ENCODE assay signal across 8 mouse cellular contexts in the genomic region with DNA sequence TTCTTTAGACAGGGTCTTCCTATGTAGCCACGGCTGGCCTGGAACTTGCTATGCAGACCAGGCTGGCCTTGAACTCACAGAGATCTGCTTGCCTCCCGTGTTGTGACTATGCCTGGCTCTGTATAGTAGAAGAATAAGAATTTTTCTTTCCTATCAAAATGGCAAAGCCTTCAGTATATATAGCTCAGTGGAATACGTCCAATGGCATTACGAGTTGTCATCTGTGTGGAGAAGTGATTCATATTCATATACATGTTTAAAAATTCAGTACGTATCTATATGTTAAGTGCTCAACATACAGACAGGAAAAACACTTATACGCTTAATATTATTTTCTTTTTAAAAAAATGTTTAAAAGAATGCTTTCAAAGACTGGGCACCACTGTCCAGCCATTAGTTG. TPM values are rescaled to one million over a fixed set of nuclear protein-coding genes. Genes with fewer than 3 reads are reported as not detected.
DNase-seq lines count a peak whose midpoint lies in the region; ATAC-seq and TF ChIP-seq lines count a peak whose summit lies in the region.

No protein-coding gene starts in this region.

- peaks cover 17% of the 10 kb centered on the region for H3K36me3 ChIP-seq in limb, embryonic 11.5 days (ENCODE audit: control insufficient read depth, insufficient read depth, low read length)
- H3K36me3 ChIP-seq in stomach, embryonic 16.5 days (ENCODE audit: control insufficient read depth, insufficient read depth, low read length): peaks cover 16% of the 10 kb centered on the region

- TF ChIP-seq POLR2A in cerebellum, adult 2 months (IDR thresholded peaks at IDR 0.05; ENCODE audit: borderline replicate concordance, insufficient read depth, low read length): no peak

- DNase-seq in cerebellum, adult 2 months: no peak
- no peak for DNase-seq in cerebellum, adult 18-20 months
- peak; percentile 12 to 24 for DNase-seq in spleen, postnatal 10 days (ENCODE audit: low spot score in 2 of 2)
- DNase-seq in spleen, postnatal 4 days (ENCODE audit: low spot score in 2 of 2): no peak
- no peak for DNase-seq in limb, embryonic 11.5 days (ENCODE audit: low spot score)
- DNase-seq in cerebellum, adult 9-10 months: no peak

- TF ChIP-seq CTCF in cerebellum, adult 2 months (IDR thresholded peaks at IDR 0.05; ENCODE audit: borderline replicate concordance, insufficient read depth, low read depth, low read length): no peak

- H3K27ac ChIP-seq in cerebellum, adult 2 months (ENCODE audit: insufficient read depth, low read length): peak overlapping the region; percentile 100; the same call in 1 of the 2 replicates
- H3K27ac ChIP-seq in limb, embryonic 11.5 days (replicated peaks; ENCODE audit: low read depth, low read length): peak overlapping the region; percentile 95; the same call in 1 of the 2 replicates
- peak overlapping the region; percentile 100 for H3K27ac ChIP-seq in stomach, embryonic 16.5 days (ENCODE audit: low read length)

- peak overlapping the region; percentile 62 for H3K4me2 ChIP-seq in limb, embryonic 11.5 days (ENCODE audit: low read depth, severe bottlenecking)
- H3K4me2 ChIP-seq in stomach, embryonic 16.5 days (ENCODE audit: low read depth, low read length): peak overlapping the region; percentile 67

- peak overlapping the region; percentile 97 for H3K4me3 ChIP-seq in cerebellum, adult 2 months (replicated peaks; ENCODE audit: insufficient read depth, low read depth, low read length)
- H3K4me3 ChIP-seq in limb, embryonic 11.5 days (ENCODE audit: low read depth, low read length): peak overlapping the region; percentile 99
- H3K4me3 ChIP-seq in stomach, embryonic 16.5 days (replicated peaks; ENCODE audit: low read length): peak overlapping the region; percentile 84

- no peak for ATAC-seq in limb, embryonic 11.5 days (ENCODE audit: insufficient number of reproducible peaks, low FRiP score, low TSS enrichment, low read depth)
- no peak for ATAC-seq in stomach, embryonic 16.5 days (ENCODE audit: insufficient read depth, low FRiP score)
- no peak for ATAC-seq in granulocyte monocyte progenitor cell, adult 5-6 weeks (replicated peaks; ENCODE audit: poor library complexity, severe bottlenecking)

- H3K9me3 ChIP-seq in limb, embryonic 11.5 days (ENCODE audit: control insufficient read depth, low read length): no peaks in the 10 kb centered on the region
- H3K9me3 ChIP-seq in stomach, embryonic 16.5 days (replicated peaks; ENCODE audit: control insufficient read depth, low read length): no peaks in the 10 kb centered on the region

- peak overlapping the region; percentile 97 for H3K9ac ChIP-seq in limb, embryonic 11.5 days (ENCODE audit: low read length)
- peak overlapping the region; percentile 90 for H3K9ac ChIP-seq in stomach, embryonic 16.5 days (ENCODE audit: low read length)

- 70% methylated on average over 6 of the region's 6 CpGs for WGBS in cerebellum, adult 2 months
- WGBS in limb, embryonic 11.5 days: 83% methylated on average over 6 of the region's 6 CpGs
- WGBS in stomach, embryonic 16.5 days: 69% methylated on average over 6 of the region's 6 CpGs

- no peaks in the 10 kb centered on the region; the same call in 1 of the 2 replicates for H3K4me1 ChIP-seq in cerebellum, adult 2 months (ENCODE audit: control insufficient read depth, insufficient read depth, low read length)
- H3K4me1 ChIP-seq in limb, embryonic 11.5 days (ENCODE audit: control insufficient read depth, insufficient read depth, low read length): peaks cover 9% of the 10 kb centered on the region; the same call in 1 of the 2 replicates
- peaks cover 14% of the 10 kb centered on the region for H3K4me1 ChIP-seq in stomach, embryonic 16.5 days (ENCODE audit: control insufficient read depth, insufficient read depth, low read length)

- no peaks in the 10 kb centered on the region for H3K27me3 ChIP-seq in cerebellum, adult 2 months (ENCODE audit: control insufficient read depth, insufficient read depth, low read length)
- no peaks in the 10 kb centered on the region for H3K27me3 ChIP-seq in limb, embryonic 11.5 days (ENCODE audit: control insufficient read depth, insufficient read depth, low read length)
- no peaks in the 10 kb centered on the region for H3K27me3 ChIP-seq in stomach, embryonic 16.5 days (ENCODE audit: control insufficient read depth, insufficient read depth, low read length)

RNA-seq across cellular contexts. Expression of gene Psph, which starts 1.1 kb away (rescaled TPM):
- 23.4 and 27.3 TPM in 2 replicates for polyA plus RNA-seq in cerebellum, adult 2 months (2012; rRNA removed)
- 29.6 and 31.5 TPM in 2 replicates for polyA plus RNA-seq in limb, embryonic 11.5 days (2014; fragmentation: Nextera tagmentation; extraction: Ambion mirVana)
- polyA plus RNA-seq in stomach, embryonic 16.5 days (2015; fragmentation: Nextera tagmentation; extraction: Ambion mirVana): 43.4 and 46.6 TPM in 2 replicates
- total RNA-seq in granulocyte monocyte progenitor cell, adult 5-6 weeks (2014; fragmentation: Nextera tagmentation): 23.5 and 34.6 TPM in 2 replicates
- 20.5 and 21.4 TPM in 2 replicates for total RNA-seq in granulocyte monocyte progenitor cell, adult 5-6 weeks (2017)

Comparison
In these comparisons a context has a peak if more than half of its experiments do, and no peak if none do; other contexts are left out.
1. DNase-seq: peak in spleen, postnatal 10 days (2 of 2); none in cerebellum, adult 2 months (0 of 2), cerebellum, adult 18-20 months (0 of 2), spleen, postnatal 4 days (0 of 2), limb, embryonic 11.5 days (single experiment) and cerebellum, adult 9-10 months (single experiment).
2. Peak in every context shown above with its lines, with median percentiles within 50 percentile points of each other: H3K27ac ChIP-seq and H3K4me3 ChIP-seq.